Mouse (Mus musculus) forebrain, embryonic 14.5 days (tissue): ENCODE measurements around the gene Ahnak2. TPM values are rescaled to one million over a fixed set of nuclear protein-coding genes. Genes with fewer than 3 reads are reported as not detected.
"Not testable (repeated sequence)": the region's sequence is repeated elsewhere in the genome, so short reads cannot be mapped to it uniquely, and the experiment has no call there.

ENCODE experiments used
- ATAC-seq: fragments of 200-750 bp; cut with Nextera tagmentation; 2 replicates; pipeline ENCODE4 v1.8.0; 2017; ENCODE audit warnings: mild to moderate bottlenecking, moderate library complexity
- DNase-seq: peaks from one replicate; pipeline ENCODE4 v3.0.0-alpha.2; 2015; ENCODE audit warnings: low spot score
- H3K27ac ChIP-seq: fragments of 300-500 bp; sonication (generic); 2 replicates; pipeline ENCODE4 v1.5.1; 2014; ENCODE audit warnings: low read depth, mild to moderate bottlenecking, control low read depth, low read length, moderate library complexity
- H3K27me3 ChIP-seq: fragments of 300-500 bp; sonication (generic); replicated peaks from 2 replicates; pipeline ENCODE4 v1.6.1; 2014; ENCODE audit warnings: low read length, control low read depth, mixed read lengths; ENCODE audit not compliant: control insufficient read depth, insufficient read depth
- H3K36me3 ChIP-seq: fragments of 300-500 bp; sonication (generic); 2 replicates; pipeline ENCODE4 v1.6.1; 2014; ENCODE audit warnings: low read length, control low read depth; ENCODE audit not compliant: control insufficient read depth, insufficient read depth
- H3K4me1 ChIP-seq: fragments of 300-500 bp; sonication (generic); 2 replicates; pipeline ENCODE4 v1.6.1; 2014; ENCODE audit warnings: antibody characterized with exemption, low read length, control low read depth; ENCODE audit not compliant: control insufficient read depth, insufficient read depth
- H3K4me2 ChIP-seq: fragments of 300-500 bp; sonication (generic); 2 replicates; pipeline ENCODE4 v1.6.1; 2014; ENCODE audit warnings: mild to moderate bottlenecking, control low read depth, low read length
- H3K4me3 ChIP-seq: fragments of 300-500 bp; sonication (generic); 2 replicates; pipeline ENCODE4 v1.5.1; 2014; ENCODE audit warnings: low read depth, low read length, control low read depth
- H3K9ac ChIP-seq: fragments of 300-500 bp; sonication (generic); 2 replicates; pipeline ENCODE4 v1.6.1; 2014; ENCODE audit warnings: mild to moderate bottlenecking, low read length, control low read depth, moderate library complexity
- H3K9me3 ChIP-seq: fragments of 300-500 bp; sonication (generic); replicated peaks from 2 replicates; pipeline ENCODE4 v1.6.1; 2016; ENCODE audit warnings: low read length, control low read depth, mixed read lengths; ENCODE audit not compliant: control insufficient read depth
- WGBS: fragments of 180-500 bp; shearing (Covaris S2); extraction: QIAGEN DNeasy Blood & Tissue Kit; methylation state at CpG from one replicate; pipeline ENCODE4 v1.1.7; 2014; 5-methylcytosine and 5-hydroxymethylcytosine counted together
- polyA plus RNA-seq: library from polyadenylated mRNA; unstranded; fragments of >200 nt; fragmentation: Nextera tagmentation; extraction: Ambion mirVana; gene quantifications from 2 replicates; pipeline ENCODE4 v1.2.1, GENCODE M21; 2014

Gene Ahnak2
- 0.29 and 0.51 TPM in 2 replicates for polyA plus RNA-seq

DNA sequence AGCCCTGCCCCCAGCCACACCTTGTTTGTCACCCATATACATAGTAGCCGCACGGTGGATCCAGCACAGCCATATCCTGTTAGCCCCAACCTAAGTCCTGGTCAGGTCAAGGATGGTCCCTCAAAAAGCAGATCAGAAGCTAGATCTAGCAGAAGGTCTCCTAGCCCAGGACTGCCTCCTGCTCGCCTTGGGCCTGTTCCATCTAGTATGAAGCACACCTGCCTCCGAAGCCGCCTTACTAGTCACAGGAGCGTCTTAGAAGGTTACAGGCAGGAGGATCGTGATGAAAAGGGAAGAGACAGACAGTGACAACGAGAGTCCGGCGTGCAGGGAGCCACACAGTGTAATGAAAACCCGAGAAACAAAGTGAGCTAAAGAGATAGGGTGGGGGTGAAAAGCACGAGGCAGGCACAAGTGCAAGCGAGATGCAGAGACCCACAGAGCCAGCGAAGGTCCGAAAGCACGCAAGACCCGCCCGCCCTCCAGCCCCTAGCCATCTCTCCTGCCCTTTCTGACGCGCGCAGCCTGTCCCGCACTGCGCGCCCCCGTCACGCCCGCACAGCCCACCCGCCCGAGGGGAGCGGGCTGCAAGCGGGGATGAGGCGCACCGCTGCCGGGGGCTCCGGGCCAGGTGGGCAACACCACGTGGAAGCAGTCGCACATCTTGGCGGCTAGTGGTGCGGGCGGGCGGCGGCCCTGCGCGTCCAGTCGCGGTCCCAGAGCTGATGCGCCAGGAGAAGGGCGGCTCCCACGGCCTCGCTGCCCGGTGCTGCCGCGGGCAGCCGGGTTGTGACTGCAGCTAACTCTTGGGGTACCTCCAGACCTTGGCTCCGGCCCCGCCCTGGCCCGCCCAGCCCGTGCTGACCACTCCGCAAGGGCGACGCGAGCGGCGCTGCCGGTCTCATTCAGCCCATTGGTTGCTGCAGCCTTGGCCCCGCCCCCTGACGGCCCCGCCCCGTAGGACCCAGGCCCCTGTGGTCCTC is at the start of gene Ahnak2:
Ahnak2 (minus strand) TSS at position 794 of the 983 bp plus-strand sequence.
- ATAC-seq: peak; percentile 61

DNA sequence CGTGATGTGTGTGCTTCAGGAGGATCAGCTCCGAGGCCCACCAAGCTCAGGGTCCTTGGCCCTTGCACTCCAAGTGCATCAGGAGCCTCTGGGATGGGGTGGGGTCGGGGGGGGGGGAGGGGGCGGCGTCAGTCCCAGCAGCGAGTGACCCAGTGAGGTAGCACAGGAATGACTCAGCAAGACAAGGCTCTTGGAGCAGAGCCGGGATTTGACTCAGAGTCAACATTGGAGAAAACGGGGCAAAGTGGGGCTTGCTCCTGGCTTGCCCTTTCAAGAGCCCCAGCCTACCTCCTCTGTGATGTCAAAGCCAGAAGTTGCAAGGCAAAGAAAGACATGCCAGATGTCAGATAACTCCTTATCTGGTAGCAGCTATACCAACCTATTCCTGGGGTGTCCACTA is 48.7 kb upstream of the Ahnak2 start:
- Histone ChIP-seq H3K36me3 (no peaks in the 10 kb centered on the region), H3K9ac (no peak overlapping the region), H3K4me2 (no peak overlapping the region), H3K4me3 (no peak overlapping the region), H3K4me1 (no peaks in the 10 kb centered on the region), H3K27me3 (no peaks in the 10 kb centered on the region), H3K27ac (no peak overlapping the region), H3K9me3 (no peaks in the 10 kb centered on the region)
- ATAC-seq: no peak
- 54% methylated on average over 8 of the region's 8 CpGs for WGBS
- no peak for DNase-seq

More for the DNA sequence above, at the start of gene Ahnak2:
- Histone ChIP-seq H3K9ac (peak within 1 kb of the TSS; percentile 71), H3K4me1 (no peaks in the 10 kb centered on the region), H3K9me3 (no peaks in the 10 kb centered on the region), H3K27me3 (peaks cover 17% of the 10 kb centered on the region), H3K4me2 (peak within 1 kb of the TSS; percentile 100), H3K27ac (no peak within 1 kb of the TSS), H3K36me3 (no peaks in the 10 kb centered on the region), H3K4me3 (peak within 1 kb of the TSS; percentile 57)
- 4% methylated on average over 59 of the region's 69 CpGs for WGBS
- DNase-seq: peak; percentile 38

GRCm38 (mm10) chr12:112850344-112850743 is 47.9 kb upstream of the Ahnak2 start:
- WGBS: 83% methylated on average over 9 of the region's 9 CpGs
- H3K27me3 ChIP-seq: no peaks in the 10 kb centered on the region
- no peak overlapping the region for H3K27ac ChIP-seq
- no peaks in the 10 kb centered on the region for H3K36me3 ChIP-seq
- no peak overlapping the region for H3K4me3 ChIP-seq
- ATAC-seq: no peak
- DNase-seq: no peak
- no peaks in the 10 kb centered on the region for H3K4me1 ChIP-seq
- no peaks in the 10 kb centered on the region for H3K9me3 ChIP-seq
- H3K9ac ChIP-seq: no peak overlapping the region
- no peak overlapping the region for H3K4me2 ChIP-seq

GRCm38 (mm10) chr12:112849235-112850022 is 47.0 kb upstream of the Ahnak2 start:
- H3K9me3 ChIP-seq: no peaks in the 10 kb centered on the region
- H3K4me1 ChIP-seq: no peaks in the 10 kb centered on the region
- ATAC-seq (no peak), DNase-seq (no peak)
- no peak overlapping the region for H3K27ac ChIP-seq
- 84% methylated on average over 11 of the region's 11 CpGs for WGBS
- H3K36me3 ChIP-seq: no peaks in the 10 kb centered on the region
- H3K9ac ChIP-seq: no peak overlapping the region
- H3K4me2 ChIP-seq: no peak overlapping the region
- H3K4me3 ChIP-seq: no peak overlapping the region
- H3K27me3 ChIP-seq: no peaks in the 10 kb centered on the region

DNA sequence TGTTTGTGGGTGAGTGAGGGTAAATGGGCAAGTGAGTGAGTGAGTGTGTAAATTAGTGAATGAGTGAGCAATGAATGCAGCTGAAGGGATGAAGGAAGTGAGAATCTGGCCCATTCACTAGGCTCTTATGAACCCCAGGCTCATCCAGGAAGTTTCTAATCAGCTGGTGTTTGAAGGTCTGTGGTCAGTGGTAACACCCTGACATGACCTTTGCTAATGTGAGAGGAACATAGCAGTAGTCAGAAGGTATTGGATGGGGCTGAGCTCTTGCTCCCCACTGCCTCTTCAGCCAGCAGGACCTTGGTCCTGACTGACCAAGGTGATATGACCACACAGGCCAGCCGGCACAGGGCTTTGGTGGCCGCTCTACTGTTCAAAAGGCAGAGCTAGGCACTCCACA is 45.4 kb upstream of the Ahnak2 start:
- Histone ChIP-seq H3K9ac (no peak overlapping the region), H3K4me1 (no peaks in the 10 kb centered on the region), H3K4me2 (no peak overlapping the region), H3K27ac (no peak overlapping the region), H3K9me3 (no peaks in the 10 kb centered on the region), H3K4me3 (no peak overlapping the region), H3K27me3 (no peaks in the 10 kb centered on the region), H3K36me3 (no peaks in the 10 kb centered on the region)
- no peak for ATAC-seq
- DNase-seq: no peak
- 97% methylated on average over 2 of the region's 2 CpGs for WGBS

- peak; percentile 86 for DNase-seq
- no peaks in the 10 kb centered on the region for H3K9me3 ChIP-seq
- no peak overlapping the region for H3K9ac ChIP-seq
- H3K4me1 ChIP-seq: no peaks in the 10 kb centered on the region
- no peak overlapping the region for H3K4me3 ChIP-seq
- no peaks in the 10 kb centered on the region for H3K36me3 ChIP-seq
- H3K27me3 ChIP-seq: no peaks in the 10 kb centered on the region
- no peak overlapping the region for H3K27ac ChIP-seq
- ATAC-seq: 0 out of 2 replicates have a peak, but pooled peaks have one; percentile 76
- WGBS: 25% methylated on average over 3 of the region's 3 CpGs
- H3K4me2 ChIP-seq: no peak overlapping the region
These were observed 41.3 kb upstream of the Ahnak2 start for GRCm38 (mm10) chr12:112843803-112844202.

- not testable (repeated sequence) for H3K27ac ChIP-seq, H3K9me3 ChIP-seq, H3K4me2 ChIP-seq, DNase-seq, H3K4me1 ChIP-seq, H3K4me3 ChIP-seq, H3K36me3 ChIP-seq, H3K9ac ChIP-seq, H3K27me3 ChIP-seq, ATAC-seq
- WGBS: 87% methylated on average over 2 of the region's 2 CpGs
These were observed 39.7 kb upstream of the Ahnak2 start for GRCm38 (mm10) chr12:112842128-112842527.

- DNase-seq, H3K9me3 ChIP-seq, H3K4me2 ChIP-seq, ATAC-seq, H3K27ac ChIP-seq, H3K36me3 ChIP-seq, H3K4me1 ChIP-seq, H3K9ac ChIP-seq, H3K27me3 ChIP-seq, H3K4me3 ChIP-seq: not testable (repeated sequence)
- WGBS: 50% methylated on average over 4 of the region's 4 CpGs
These were observed 39.0 kb upstream of the Ahnak2 start for GRCm38 (mm10) chr12:112841338-112841892.
